Mouse (Mus musculus) embryonic facial prominence, embryonic 14.5 days (tissue): Measurements from ENCODE around the gene Lifr. TPM values are rescaled to one million over a fixed set of nuclear protein-coding genes. Genes with fewer than 3 reads are reported as not detected.
A peak's percentile ranks its signal among the peaks of the same experiment; 100 is the strongest.

Experiments
- ATAC-seq: fragments of 200-750 bp; cut with Nextera tagmentation; 2 replicates; pipeline ENCODE4 v1.8.0; 2017; ENCODE audit warnings: low read depth, moderate number of reproducible peaks, moderate TSS enrichment
- DNase-seq: peaks from one replicate; pipeline ENCODE4 v3.0.0-alpha.2; 2015; ENCODE audit warnings: low spot score
- H3K27ac ChIP-seq: fragments of 300-500 bp; sonication (generic); replicated peaks from 2 replicates; pipeline ENCODE4 v1.5.1; 2014; ENCODE audit warnings: low read depth, mild to moderate bottlenecking, low read length, moderate library complexity
- H3K27me3 ChIP-seq: fragments of 300-500 bp; sonication (generic); replicated peaks from 2 replicates; pipeline ENCODE4 v1.6.1; 2014; ENCODE audit warnings: low read length; ENCODE audit not compliant: control insufficient read depth, insufficient read depth
- H3K36me3 ChIP-seq: fragments of 300-500 bp; sonication (generic); 2 replicates; pipeline ENCODE4 v1.6.1; 2014; ENCODE audit warnings: low read length, mixed read lengths; ENCODE audit not compliant: control insufficient read depth, insufficient read depth
- H3K4me1 ChIP-seq: fragments of 300-500 bp; sonication (generic); 2 replicates; pipeline ENCODE4 v1.6.1; 2014; ENCODE audit warnings: antibody characterized with exemption, low read length; ENCODE audit not compliant: control insufficient read depth, insufficient read depth
- H3K4me2 ChIP-seq: fragments of 300-500 bp; sonication (generic); 2 replicates; pipeline ENCODE4 v1.6.1; 2014; ENCODE audit warnings: low read depth, mild to moderate bottlenecking, low read length, moderate library complexity, mixed read lengths
- H3K4me3 ChIP-seq: fragments of 300-500 bp; sonication (generic); 2 replicates; pipeline ENCODE4 v1.5.1; 2014; ENCODE audit warnings: low read depth, mild to moderate bottlenecking, low read length
- H3K9ac ChIP-seq: fragments of 300-500 bp; sonication (generic); 2 replicates; pipeline ENCODE4 v1.6.1; 2014; ENCODE audit warnings: low read depth, mild to moderate bottlenecking, low read length, moderate library complexity, mixed read lengths
- H3K9me3 ChIP-seq: fragments of 300-500 bp; sonication (generic); 2 replicates; pipeline ENCODE4 v1.6.1; 2016; ENCODE audit warnings: low read length; ENCODE audit not compliant: control insufficient read depth
- WGBS: fragments of 180-500 bp; shearing (Covaris S2); extraction: QIAGEN DNeasy Blood & Tissue Kit; methylation state at CpG from one replicate; pipeline ENCODE4 v1.1.7; 2014; 5-methylcytosine and 5-hydroxymethylcytosine counted together
- polyA plus RNA-seq: library from polyadenylated mRNA; unstranded; fragments of >200 nt; fragmentation: Nextera tagmentation; extraction: Ambion mirVana; gene quantifications from 2 replicates; pipeline ENCODE4 v1.2.1, GENCODE M21; 2014

The Lifr gene
- polyA plus RNA-seq, 1 experiment from 2014 or later = 39.2 TPM

DNA sequence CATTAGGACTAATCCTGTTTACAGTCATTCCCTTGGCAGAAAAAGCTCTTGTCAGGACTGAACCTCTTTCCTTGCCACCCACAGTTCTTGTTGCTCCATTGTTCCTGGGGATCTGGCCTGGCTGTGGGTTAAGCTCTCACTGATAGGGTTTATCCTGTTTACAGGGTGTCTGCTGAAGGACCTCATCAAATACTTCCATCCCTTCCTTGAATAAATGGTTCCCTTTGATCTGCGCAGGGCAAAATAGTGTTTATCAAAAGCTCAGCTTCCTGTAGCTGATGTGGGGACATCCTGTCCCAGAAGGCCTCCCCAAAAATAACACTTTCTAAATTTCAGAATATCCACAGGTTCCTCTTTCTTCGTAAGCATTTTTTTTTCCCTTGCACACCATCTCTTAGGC, 1.7 kb upstream of the Lifr start:
- ATAC-seq = no peak
- Histone ChIP-seq H3K4me1 (no peaks in the 10 kb centered on the region), H3K27ac (no peak overlapping the region), H3K9ac (no peak overlapping the region), H3K4me3 (no peak overlapping the region), H3K4me2 (no peak overlapping the region), H3K36me3 (no peaks in the 10 kb centered on the region), H3K9me3 (no peaks in the 10 kb centered on the region), H3K27me3 (no peaks in the 10 kb centered on the region)
- DNase-seq = no peak
- 56% methylated on average over 2 of the region's 2 CpGs for WGBS

DNA sequence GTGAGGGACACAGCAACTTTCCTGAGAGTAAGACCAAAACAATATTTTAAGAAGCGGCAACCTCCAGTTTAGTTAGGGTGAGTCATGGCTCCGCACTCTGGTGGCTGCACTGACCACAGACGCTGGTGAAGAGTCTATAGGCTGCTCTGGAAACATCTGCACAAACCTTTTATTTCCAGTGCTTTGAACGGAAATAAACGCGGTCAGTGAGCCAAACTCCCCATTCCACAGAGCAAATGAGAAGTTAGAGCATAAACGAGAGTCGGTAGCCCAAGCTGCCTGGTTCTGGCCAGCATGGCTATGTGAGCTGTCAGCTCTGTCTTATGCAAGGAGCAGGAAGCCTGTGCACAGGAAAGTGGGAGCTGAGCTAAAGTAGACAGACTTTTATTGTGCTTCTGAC, 1.9 kb downstream of the Lifr start:
- Histone ChIP-seq H3K36me3 (no peaks in the 10 kb centered on the region), H3K4me2 (no peak overlapping the region), H3K9me3 (no peaks in the 10 kb centered on the region), H3K4me1 (no peaks in the 10 kb centered on the region), H3K27ac (no peak overlapping the region), H3K27me3 (no peaks in the 10 kb centered on the region), H3K4me3 (no peak overlapping the region), H3K9ac (no peak overlapping the region)
- DNase-seq (peak; percentile 59), ATAC-seq (peak; percentile 31; the same call in 1 of the 2 replicates)
- WGBS = 36% methylated on average over 8 of the region's 8 CpGs

DNA sequence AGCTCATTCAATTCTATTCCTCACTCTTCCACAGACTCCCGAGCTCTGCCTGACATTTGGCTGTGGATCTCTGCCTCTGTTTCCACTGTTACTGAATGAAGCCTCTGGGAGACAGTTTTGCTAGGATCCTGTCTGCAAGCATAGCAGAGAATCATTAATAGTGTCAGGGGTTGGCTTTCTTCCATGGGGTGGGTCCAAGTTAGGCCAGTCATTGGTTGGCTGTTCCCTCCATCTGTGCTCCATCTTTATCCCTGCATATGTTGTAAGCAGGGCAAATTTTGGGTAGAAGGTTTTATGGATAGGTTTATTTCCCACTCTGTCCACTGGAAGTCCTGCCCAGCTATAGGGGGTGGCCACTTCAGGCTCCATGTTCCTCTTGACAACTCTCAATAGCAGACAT, 9.0 kb downstream of the Lifr start:
- no peaks in the 10 kb centered on the region for H3K36me3 ChIP-seq
- ATAC-seq = no peak
- H3K9me3 ChIP-seq = no peaks in the 10 kb centered on the region
- H3K4me1 ChIP-seq = no peaks in the 10 kb centered on the region
- no peak overlapping the region for H3K27ac ChIP-seq
- no peaks in the 10 kb centered on the region for H3K27me3 ChIP-seq
- no peak for DNase-seq
- H3K4me2 ChIP-seq = no peak overlapping the region
- H3K4me3 ChIP-seq = no peak overlapping the region
- no peak overlapping the region for H3K9ac ChIP-seq
- WGBS = 64% methylated on average over 1 of the region's 1 CpGs

DNA sequence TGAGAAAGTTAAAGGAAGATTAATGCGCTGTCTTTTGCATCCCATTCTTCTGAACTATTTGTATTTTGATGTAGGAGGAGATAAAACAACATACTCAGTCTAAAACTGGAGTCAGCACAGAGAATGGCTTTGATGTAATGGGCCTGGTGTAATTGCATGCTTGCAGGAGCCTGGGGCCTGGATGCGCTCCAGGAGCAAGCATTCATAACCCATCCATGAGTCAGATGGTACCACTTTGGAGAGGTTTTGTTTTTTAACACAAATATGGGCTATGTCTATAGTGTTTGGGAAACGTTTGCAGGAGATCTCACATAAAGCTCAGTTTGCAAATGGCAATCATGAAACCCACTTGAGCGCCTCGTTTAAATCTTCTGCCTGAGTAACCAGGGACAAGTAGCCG, 9.8 kb downstream of the Lifr start:
- H3K9ac ChIP-seq = no peak overlapping the region
- ATAC-seq = no peak
- no peaks in the 10 kb centered on the region for H3K27me3 ChIP-seq
- no peak overlapping the region for H3K27ac ChIP-seq
- peak; percentile 69 for DNase-seq
- no peaks in the 10 kb centered on the region for H3K9me3 ChIP-seq
- no peak overlapping the region for H3K4me2 ChIP-seq
- H3K4me3 ChIP-seq = no peak overlapping the region
- no peaks in the 10 kb centered on the region for H3K36me3 ChIP-seq
- H3K4me1 ChIP-seq = no peaks in the 10 kb centered on the region
- 60% methylated on average over 6 of the region's 6 CpGs for WGBS

DNA sequence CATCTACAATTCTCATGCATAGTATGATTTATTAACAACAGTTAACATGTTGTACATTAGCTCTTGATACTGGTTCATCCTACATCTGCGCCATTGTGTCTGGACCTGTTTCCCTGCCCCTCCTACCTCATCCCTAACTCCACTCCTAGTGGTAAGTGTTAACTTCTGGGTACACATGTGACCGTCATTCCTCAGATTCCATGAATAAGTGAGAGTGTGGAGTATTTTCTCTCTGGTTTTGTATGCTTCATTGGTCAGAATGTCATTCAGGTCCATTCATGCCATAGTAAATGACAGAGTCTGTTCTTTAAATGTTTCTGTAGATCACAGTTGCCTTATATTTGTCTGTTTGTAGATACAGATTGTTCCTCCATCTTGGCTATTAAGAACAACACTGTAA, 12.6 kb downstream of the Lifr start:
- Histone ChIP-seq H3K27ac (no peak overlapping the region), H3K4me2 (no peak overlapping the region), H3K4me3 (no peak overlapping the region), H3K4me1 (no peaks in the 10 kb centered on the region), H3K9me3 (no peaks in the 10 kb centered on the region), H3K27me3 (no peaks in the 10 kb centered on the region), H3K36me3 (no peaks in the 10 kb centered on the region), H3K9ac (no peak overlapping the region)
- DNase-seq (no peak), ATAC-seq (no peak)
- 80% methylated on average over 2 of the region's 2 CpGs for WGBS

DNA sequence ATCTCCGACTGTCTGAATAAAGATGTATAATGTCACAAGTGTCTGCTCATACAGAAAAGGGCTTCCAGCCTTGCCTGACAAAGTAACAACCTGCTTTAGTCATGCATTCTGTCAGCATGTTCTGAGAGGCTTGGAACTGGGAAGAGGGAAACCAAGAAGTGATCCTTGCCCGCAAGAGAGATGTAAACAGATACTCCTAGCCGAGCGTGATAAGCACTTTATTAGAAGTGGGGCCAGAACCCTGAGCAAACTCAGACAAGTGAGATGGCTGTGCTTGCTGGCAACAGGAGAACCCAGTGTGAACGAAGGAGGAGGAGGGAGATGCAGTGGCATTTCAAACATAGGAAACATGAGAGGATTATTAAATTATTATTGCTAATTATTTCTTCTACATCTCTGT, 14.8 kb downstream of the Lifr start:
- Histone ChIP-seq H3K9me3 (no peaks in the 10 kb centered on the region), H3K9ac (no peak overlapping the region), H3K4me2 (no peak overlapping the region), H3K27me3 (no peaks in the 10 kb centered on the region), H3K27ac (no peak overlapping the region), H3K36me3 (no peaks in the 10 kb centered on the region), H3K4me3 (no peak overlapping the region), H3K4me1 (no peaks in the 10 kb centered on the region)
- DNase-seq (no peak), ATAC-seq (no peak)
- 42% methylated on average over 5 of the region's 5 CpGs for WGBS

DNA sequence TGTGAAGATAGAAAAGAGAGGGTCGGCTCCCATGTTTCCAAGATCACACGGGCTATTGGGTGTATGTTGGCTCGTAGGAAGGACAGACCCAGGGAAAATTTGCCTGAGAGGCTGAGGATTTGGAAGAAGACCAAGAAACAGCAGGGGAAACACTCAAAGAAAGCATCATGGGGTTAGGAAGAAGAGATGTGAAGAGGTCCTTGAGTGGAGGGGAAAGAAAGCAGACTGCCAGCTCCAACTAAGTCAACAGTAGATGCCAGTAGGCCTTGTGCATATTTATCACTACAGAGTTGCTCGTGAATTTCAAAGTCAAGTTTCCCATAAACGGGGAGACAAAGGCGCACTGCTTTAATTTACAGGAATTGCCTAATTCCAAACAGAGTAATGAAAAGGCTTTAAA, 17.7 kb downstream of the Lifr start:
- Histone ChIP-seq H3K4me1 (no peaks in the 10 kb centered on the region), H3K27ac (no peak overlapping the region), H3K27me3 (no peaks in the 10 kb centered on the region), H3K9me3 (no peaks in the 10 kb centered on the region), H3K4me2 (no peak overlapping the region), H3K36me3 (no peaks in the 10 kb centered on the region), H3K9ac (no peak overlapping the region), H3K4me3 (no peak overlapping the region)
- ATAC-seq (no peak), DNase-seq (no peak)
- 84% methylated on average over 6 of the region's 6 CpGs for WGBS

DNA sequence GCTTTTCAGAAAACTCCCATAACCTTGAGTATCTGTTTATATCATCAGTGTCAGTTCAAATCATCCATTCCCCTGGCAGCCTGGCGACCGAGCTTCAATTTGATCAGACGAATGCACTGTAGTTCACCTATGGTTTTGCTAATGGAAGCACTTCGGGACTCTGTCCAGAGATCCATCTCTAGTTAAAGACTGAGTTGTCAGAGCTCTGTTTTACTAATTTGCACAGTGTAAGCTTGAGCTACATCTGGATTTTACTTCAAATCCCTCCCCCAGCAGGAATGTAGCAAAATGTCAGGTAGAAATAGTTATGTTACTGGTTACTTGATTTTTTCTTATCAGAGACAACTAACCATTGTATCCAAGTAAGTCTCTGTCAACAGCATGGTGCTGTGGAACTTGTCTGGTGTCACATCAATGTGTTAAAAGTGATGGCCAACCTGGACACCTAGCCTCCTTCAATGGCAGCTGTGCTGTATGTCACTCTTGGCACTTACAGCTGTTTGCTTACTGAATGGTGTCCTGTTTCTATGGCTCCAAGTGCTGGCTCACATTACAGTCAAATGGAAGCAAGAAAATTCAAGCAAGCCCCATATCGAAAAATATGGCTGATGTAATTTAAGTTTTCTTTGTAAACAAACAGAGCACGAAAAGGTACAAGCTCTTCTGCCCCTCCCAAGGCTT, 22.0 kb downstream of the Lifr start:
- Histone ChIP-seq H3K36me3 (no peaks in the 10 kb centered on the region), H3K27me3 (no peaks in the 10 kb centered on the region), H3K9me3 (no peaks in the 10 kb centered on the region), H3K4me1 (no peaks in the 10 kb centered on the region), H3K9ac (no peak overlapping the region), H3K27ac (no peak overlapping the region), H3K4me3 (no peak overlapping the region), H3K4me2 (no peak overlapping the region)
- peak; percentile 61 for DNase-seq
- 59% methylated on average over 6 of the region's 6 CpGs for WGBS
- ATAC-seq = peak; percentile 72; the same call in 1 of the 2 replicates

DNA sequence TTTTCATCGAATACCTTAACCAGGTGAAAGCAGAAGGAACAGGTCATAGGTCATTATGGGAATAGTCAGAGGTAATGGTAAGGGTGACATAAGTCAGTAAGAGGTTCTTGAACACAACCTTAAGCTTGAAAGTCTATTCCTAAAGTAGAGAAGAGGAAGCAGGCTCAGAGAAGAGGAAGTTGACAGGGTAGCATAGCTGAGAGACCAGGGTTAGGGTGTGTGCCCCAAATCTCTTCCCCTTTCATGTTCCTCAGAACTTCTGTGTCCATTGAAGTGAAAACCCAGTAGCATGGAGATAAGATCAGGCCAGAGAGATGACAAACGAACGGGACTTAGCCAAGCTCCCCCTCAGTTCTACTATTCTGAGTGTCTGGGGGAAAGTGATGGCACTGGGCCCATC, 23.5 kb downstream of the Lifr start:
- WGBS = 84% methylated on average over 3 of the region's 3 CpGs
- no peaks in the 10 kb centered on the region for H3K27me3 ChIP-seq
- ATAC-seq (no peak), DNase-seq (no peak)
- H3K9me3 ChIP-seq = no peaks in the 10 kb centered on the region
- no peak overlapping the region for H3K4me2 ChIP-seq
- no peak overlapping the region for H3K27ac ChIP-seq
- H3K9ac ChIP-seq = no peak overlapping the region
- no peak overlapping the region for H3K4me3 ChIP-seq
- no peaks in the 10 kb centered on the region for H3K4me1 ChIP-seq
- no peaks in the 10 kb centered on the region for H3K36me3 ChIP-seq
